Mouse (Mus musculus) heart, postnatal 0 days (tissue): ENCODE data around the gene Vcan.

Source experiments
- CTCF ChIP-seq: IDR thresholded peaks from 2 replicates; pipeline ENCODE4 v1.5.1; 2016; ENCODE audit warnings: antibody characterized with exemption, control low read depth, low read depth
- EP300 ChIP-seq: IDR thresholded peaks from 2 replicates; pipeline ENCODE4 v1.6.1; 2016; ENCODE audit warnings: antibody characterized with exemption, low read depth

DNA sequence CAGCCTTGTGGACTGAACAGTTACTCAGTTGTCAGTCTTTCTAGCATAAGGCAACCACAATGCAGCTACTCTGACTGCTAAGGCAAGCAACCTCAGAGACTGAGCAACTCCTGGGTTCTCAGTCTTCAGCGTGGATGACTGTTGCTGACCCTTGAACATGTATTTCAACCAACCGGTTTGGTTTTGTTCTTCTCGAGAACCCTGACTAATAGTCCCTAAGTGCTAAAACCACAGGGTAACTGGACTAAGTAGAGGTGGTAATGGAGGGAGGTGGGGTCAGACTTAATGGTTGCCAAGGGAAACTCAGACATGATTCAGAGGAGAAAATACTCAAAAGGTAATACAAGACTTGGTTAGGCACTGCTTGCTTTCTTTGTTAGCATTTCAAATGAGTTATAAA, 105.3 kb downstream of the Vcan start:
- TF ChIP-seq CTCF (no peak), EP300 (no peak)
